Mouse (Mus musculus) kidney, adult 2 months (tissue): Measurements from ENCODE around the gene Ccdc88c.

Source experiments
- CTCF ChIP-seq: fragments of 200-500 bp; conservative IDR thresholded peaks from 2 replicates; pipeline ENCODE4 v1.5.1; 2011; ENCODE audit warnings: low read depth, mild to moderate bottlenecking, control low read depth, low read length, moderate library complexity, mixed read lengths; ENCODE audit not compliant: insufficient read depth, insufficient read length
- POLR2A ChIP-seq: fragments of 200-500 bp; IDR thresholded peaks from one replicate; pipeline ENCODE4 v1.6.1; 2011; ENCODE audit warnings: low read depth, low read length, control low read depth

- TF ChIP-seq POLR2A (no peak), CTCF (no peak)
These were observed 50.7 kb downstream of the Ccdc88c start for GRCm38 (mm10) chr12:100977958-100978725.
